Mouse (Mus musculus) CH12.LX (cell line): Measurements from ENCODE around the gene Gm9999. TPM values are rescaled to one million over a fixed set of nuclear protein-coding genes. Genes with fewer than 3 reads are reported as not detected.

ENCODE experiments used
- DNase-seq: peaks from one replicate; pipeline ENCODE4 v3.0.0-alpha.2; 2013; ENCODE audit errors: extremely low read depth
- H3K27ac ChIP-seq: 2 replicates; pipeline ENCODE4 v1.5.1; 2012; ENCODE audit warnings: low read depth, mild to moderate bottlenecking, control low read depth, moderate library complexity; ENCODE audit not compliant: insufficient read depth
- H3K27me3 ChIP-seq: replicated peaks from 2 replicates; pipeline ENCODE3; 2012; ENCODE audit warnings: inconsistent platforms
- H3K36me3 ChIP-seq, 2 experiments: replicated peaks in 1 of 2; 2 replicates each; pipeline versions ENCODE3 to v1.6.1; 2012; ENCODE audit warnings: inconsistent platforms in 1 of 2, low read length in 1 of 2, mild to moderate bottlenecking in 1 of 2, mixed read lengths in 1 of 2, moderate library complexity in 1 of 2; ENCODE audit not compliant: control insufficient read depth in 1 of 2, insufficient read depth in 1 of 2
- H3K4me1 ChIP-seq, 2 experiments: 2 replicates each; pipeline ENCODE4 v1.6.1; 2012; ENCODE audit warnings: inconsistent platforms in 1 of 2, moderate library complexity in 1 of 2; ENCODE audit not compliant: insufficient read depth in 2 of 2, control insufficient read depth in 1 of 2
- H3K4me2 ChIP-seq: 2 replicates; pipeline ENCODE4 v1.6.1; 2012; ENCODE audit warnings: low read depth, mild to moderate bottlenecking, control low read depth; ENCODE audit not compliant: poor library complexity, insufficient read depth, severe bottlenecking
- H3K4me3 ChIP-seq, 3 experiments: fragments of 150-350 bp in 1 of 3; sonication (generic) in 1 of 3; replicated peaks in 1 of 3; 2 replicates each; pipeline versions ENCODE3 to v1.5.1; 2011 to 2012; ENCODE audit warnings: low read depth in 2 of 3, low read length in 2 of 3, mild to moderate bottlenecking in 2 of 3, moderate library complexity in 2 of 3, control low read depth in 1 of 3, improper control_type of control experiment in 1 of 3, inconsistent platforms in 1 of 3, mixed read lengths in 1 of 3; ENCODE audit not compliant: poor library complexity in 1 of 3
- H3K79me2 ChIP-seq: replicated peaks from 2 replicates; pipeline ENCODE4 v1.6.1; 2012; ENCODE audit warnings: mild to moderate bottlenecking, moderate library complexity; ENCODE audit not compliant: control insufficient read depth, poor library complexity, insufficient read depth, severe bottlenecking; ENCODE audit errors: extremely low read depth
- H3K9ac ChIP-seq: 2 replicates; pipeline ENCODE4 v1.6.1; 2012; ENCODE audit warnings: low read depth, mild to moderate bottlenecking, control low read depth, moderate library complexity; ENCODE audit not compliant: insufficient read depth
- H3K9me3 ChIP-seq: replicated peaks from 2 replicates; pipeline ENCODE3; 2012; ENCODE audit warnings: low read length, inconsistent platforms, mixed read lengths
- BHLHE40 ChIP-seq: IDR thresholded peaks from 2 replicates; pipeline ENCODE4 v1.6.1; 2011; ENCODE audit warnings: mild to moderate bottlenecking, low read depth, low read length, improper control_type of control experiment
- CHD2 ChIP-seq: IDR thresholded peaks from 2 replicates; pipeline ENCODE4 v1.6.1; 2011; ENCODE audit warnings: low read length, improper control_type of control experiment
- EP300 ChIP-seq: IDR thresholded peaks from 2 replicates; pipeline ENCODE4 v1.6.1; 2011; ENCODE audit warnings: low read length, improper control_type of control experiment
- ETS1 ChIP-seq: conservative IDR thresholded peaks from 2 replicates; pipeline ENCODE4 v1.6.1; 2012; ENCODE audit warnings: low read depth, mild to moderate bottlenecking, inconsistent platforms, low read length, improper control_type of control experiment, moderate library complexity
- HCFC1 ChIP-seq: IDR thresholded peaks from 2 replicates; pipeline ENCODE4 v1.6.1; 2012; ENCODE audit warnings: low read depth, mild to moderate bottlenecking, inconsistent platforms, low read length, improper control_type of control experiment
- IRF4 ChIP-seq: IDR thresholded peaks from 2 replicates; pipeline ENCODE4 v1.6.1; 2014; ENCODE audit warnings: low read depth, mild to moderate bottlenecking, inconsistent platforms, low read length, improper control_type of control experiment
- JUND ChIP-seq: conservative IDR thresholded peaks from 2 replicates; pipeline ENCODE4 v1.6.1; 2011; ENCODE audit warnings: low read depth, low read length, improper control_type of control experiment
- KAT2A ChIP-seq: IDR thresholded peaks from 2 replicates; pipeline ENCODE4 v1.6.1; 2012; ENCODE audit warnings: low read length, improper control_type of control experiment, inconsistent platforms; ENCODE audit not compliant: insufficient replicate concordance
- MAFK ChIP-seq: IDR thresholded peaks from 2 replicates; pipeline ENCODE4 v1.6.1; 2011; ENCODE audit warnings: low read length, improper control_type of control experiment; ENCODE audit not compliant: insufficient replicate concordance
- MAZ ChIP-seq: IDR thresholded peaks from 2 replicates; pipeline ENCODE4 v1.6.1; 2012; ENCODE audit warnings: low read depth, mild to moderate bottlenecking, inconsistent platforms, low read length, improper control_type of control experiment, moderate library complexity
- MEF2A ChIP-seq: IDR thresholded peaks from 2 replicates; pipeline ENCODE4 v1.6.1; 2014; ENCODE audit warnings: low read depth, mild to moderate bottlenecking, inconsistent platforms, low read length, improper control_type of control experiment, borderline replicate concordance
- MYC ChIP-seq: IDR thresholded peaks from 2 replicates; pipeline ENCODE4 v1.6.1; 2011; ENCODE audit warnings: low read depth, mild to moderate bottlenecking, improper control_type of control experiment, low read length
- NELFE ChIP-seq: IDR thresholded peaks from 2 replicates; pipeline ENCODE4 v1.6.1; 2011; ENCODE audit warnings: low read depth, low read length, improper control_type of control experiment
- NRF1 ChIP-seq: IDR thresholded peaks from 2 replicates; pipeline ENCODE4 v1.6.1; 2014; ENCODE audit warnings: low read depth, mild to moderate bottlenecking, inconsistent platforms, low read length, improper control_type of control experiment, moderate library complexity
- POLR2A ChIP-seq: IDR thresholded peaks from 2 replicates; pipeline ENCODE4 v1.6.1; 2011; ENCODE audit warnings: low read depth, mild to moderate bottlenecking, improper control_type of control experiment, low read length
- SIN3A ChIP-seq: IDR thresholded peaks from 2 replicates; pipeline ENCODE4 v1.6.1; 2012; ENCODE audit warnings: low read length, improper control_type of control experiment, inconsistent platforms
- TBP ChIP-seq: conservative IDR thresholded peaks from 2 replicates; pipeline ENCODE4 v1.6.1; 2011; ENCODE audit warnings: low read depth, low read length, improper control_type of control experiment
- UBTF ChIP-seq: IDR thresholded peaks from 2 replicates; pipeline ENCODE4 v1.6.1; 2012; ENCODE audit warnings: low read depth, mild to moderate bottlenecking, inconsistent platforms, low read length, improper control_type of control experiment, moderate library complexity
- USF2 ChIP-seq: conservative IDR thresholded peaks from 2 replicates; pipeline ENCODE4 v1.6.1; 2011; ENCODE audit warnings: low read depth, low read length, improper control_type of control experiment
- ZMIZ1 ChIP-seq: IDR thresholded peaks from 2 replicates; pipeline ENCODE4 v1.6.1; 2012; ENCODE audit warnings: low read depth, mild to moderate bottlenecking, inconsistent platforms, low read length, improper control_type of control experiment
- ZNF384 ChIP-seq: IDR thresholded peaks from 2 replicates; pipeline ENCODE4 v1.6.1; 2012; ENCODE audit warnings: low read depth, low read length, improper control_type of control experiment, inconsistent platforms
- dilution Hi-C: fragments of 300-500 bp; cut with MboI; formaldehyde crosslinking; loops from 2 replicates; pipeline ENCODE4 v1.14.3; 2020; ENCODE audit warnings: low sequenced_read_pairs; ENCODE audit not compliant: extremely low pct_unique_long_range_greater_than_20kb, extremely low pct_ligation_motif_present
- in situ Hi-C: fragments of 300-500 bp; cut with MboI; formaldehyde crosslinking; loops from 3 replicates; pipeline ENCODE4 v1.14.3; 2019; ENCODE audit warnings: low sequenced_read_pairs, low pct_ligation_motif_present, low pct_unique_long_range_greater_than_20kb, mixed read lengths
- polyA plus RNA-seq: library from polyadenylated mRNA; unstranded; fragments of >175 nt; gene quantifications from 2 replicates; pipeline ENCODE4 v1.2.1, GENCODE M21; 2012; ENCODE audit warnings: low read depth; ENCODE audit not compliant: insufficient read length
- total RNA-seq, 2 experiments: library from RNA; depleted of rRNA; stranded (reverse); fragments of 300-350 nt in 1 of 2; fragments of >200 nt in 1 of 2; gene quantifications; 2 replicates each; pipeline ENCODE4 v1.2.3; 2012 to 2014

Gm9999 gene
- total and polyA plus RNA-seq, 3 experiments: not detected

- H3K4me1 ChIP-seq: peaks cover 7 to 46% of the 10 kb centered on the region in 2 experiments; a peak in 3 of 4 replicates
- dilution Hi-C loops: no loop called here
- H3K27me3 ChIP-seq: no peaks in the 10 kb centered on the region
- H3K4me3 ChIP-seq: no peak overlapping the region
- peak; percentile 70 for DNase-seq
- no peak overlapping the region for H3K4me2 ChIP-seq
- H3K27ac ChIP-seq: peak overlapping the region; percentile 34; the same call in 1 of the 2 replicates
- no peak overlapping the region for H3K9ac ChIP-seq
- H3K36me3 ChIP-seq: peaks cover 53 to 83% of the 10 kb centered on the region in 2 experiments
- H3K9me3 ChIP-seq: no peaks in the 10 kb centered on the region
- H3K79me2 ChIP-seq: peaks cover 11% of the 10 kb centered on the region; the same call in 1 of the 2 replicates
- peak; percentile 91 for TF ChIP-seq EP300
- TF ChIP-seq POLR2A: no peak
- TF ChIP-seq BHLHE40: no peak
- TF ChIP-seq UBTF: 0 out of 2 replicates have a peak, but pooled peaks have one; percentile 63
- TF ChIP-seq ZNF384: no peak; the same call in 1 of the 2 replicates
- TF ChIP-seq USF2: no peak
- no peak for TF ChIP-seq ZMIZ1
- peak; percentile 23; the same call in 1 of the 2 replicates for TF ChIP-seq JUND
- TF ChIP-seq ETS1: peak; percentile 25; the same call in 1 of the 2 replicates
- peak; percentile 92 for TF ChIP-seq IRF4
- TF ChIP-seq CHD2: 0 out of 2 replicates have a peak, but pooled peaks have one; percentile 43
- peak; percentile 79 for TF ChIP-seq TBP
- TF ChIP-seq, all 38 proteins: peak for 7
- in situ Hi-C loops: no loop called here
Observed at GRCm38 (mm10) chr7:46993079-46993478, 9.7 kb downstream of the Gm9999 start.

- no peak overlapping the region for H3K27ac ChIP-seq
- no peak for DNase-seq
- dilution Hi-C loops (no loop called here), in situ Hi-C loops (no loop called here)
- peaks cover 58 to 79% of the 10 kb centered on the region in 2 experiments for H3K36me3 ChIP-seq
- no peak overlapping the region for H3K4me3 ChIP-seq
- H3K9ac ChIP-seq: no peak overlapping the region
- H3K27me3 ChIP-seq: no peaks in the 10 kb centered on the region
- peaks cover 25% of the 10 kb centered on the region for H3K79me2 ChIP-seq
- H3K4me2 ChIP-seq: no peak overlapping the region
- H3K9me3 ChIP-seq: no peaks in the 10 kb centered on the region
- TF ChIP-seq MAZ (no peak), ZMIZ1 (no peak), NELFE (no peak), ZNF384 (no peak), MEF2A (no peak), SIN3A (no peak), KAT2A (no peak), JUND (no peak), NRF1 (no peak), HCFC1 (no peak), MAFK (no peak), MYC (no peak), IRF4 (no peak)
- TF ChIP-seq, all 38 proteins: peak for 0
- H3K4me1 ChIP-seq: peaks cover 22 to 71% of the 10 kb centered on the region in 2 experiments
Observed at GRCm38 (mm10) chr7:46995558-46995957, 12.2 kb downstream of the Gm9999 start.
